Mouse (Mus musculus) G1E (cell line): Measurements from ENCODE around the gene Creg1. TPM values are rescaled to one million over a fixed set of nuclear protein-coding genes. Genes with fewer than 3 reads are reported as not detected.

Experiments used
- ATAC-seq: 2 replicates; pipeline ENCODE4 v1.8.0; 2016; ENCODE audit warnings: mild to moderate bottlenecking; ENCODE audit not compliant: insufficient number of reproducible peaks, poor library complexity, low FRiP score, severe bottlenecking; ENCODE audit errors: extremely low read depth
- DNase-seq: peaks from one replicate; pipeline ENCODE4 v3.0.0; 2012; ENCODE audit warnings: low spot score
- H3K27me3 ChIP-seq: 2 replicates; pipeline ENCODE4 v1.6.1; 2012; ENCODE audit warnings: mild to moderate bottlenecking, low read length, inconsistent platforms; ENCODE audit not compliant: insufficient read depth
- H3K36me3 ChIP-seq: replicated peaks from 2 replicates; pipeline ENCODE3; 2012; ENCODE audit warnings: mild to moderate bottlenecking, inconsistent platforms
- H3K4me1 ChIP-seq: 2 replicates; pipeline ENCODE4 v1.6.1; 2012; ENCODE audit warnings: low read depth, low read length, inconsistent platforms, mixed read lengths; ENCODE audit not compliant: insufficient read depth
- H3K4me3 ChIP-seq: 2 replicates; pipeline ENCODE4 v1.5.1; 2012; ENCODE audit warnings: low read depth, mild to moderate bottlenecking, inconsistent platforms, low read length, moderate library complexity, mixed read lengths
- H3K9me3 ChIP-seq: replicated peaks from 2 replicates; pipeline ENCODE4 v1.6.1; 2012; ENCODE audit warnings: inconsistent platforms
- CTCF ChIP-seq: IDR thresholded peaks from 2 replicates; pipeline ENCODE4 v1.5.1; 2012; ENCODE audit warnings: low read depth, low read length, inconsistent platforms, mixed read lengths
- GATA1 ChIP-seq: IDR thresholded peaks from 2 replicates; pipeline ENCODE4 v1.6.1; 2012; ENCODE audit warnings: borderline replicate concordance, low read length, inconsistent platforms, mixed read lengths
- GATA2 ChIP-seq: IDR thresholded peaks from 2 replicates; pipeline ENCODE4 v1.6.1; 2012; ENCODE audit warnings: low read depth, low read length, inconsistent platforms, borderline replicate concordance
- POLR2AphosphoS5 ChIP-seq: IDR thresholded peaks from 2 replicates; pipeline ENCODE4 v1.6.1; 2012; ENCODE audit warnings: low read depth, low read length, inconsistent platforms; ENCODE audit not compliant: insufficient replicate concordance
- TAL1 ChIP-seq: conservative IDR thresholded peaks from 2 replicates; pipeline ENCODE4 v1.6.1; 2012; ENCODE audit warnings: low read depth, low read length, inconsistent platforms, mixed read lengths
- polyA plus RNA-seq: library from polyadenylated mRNA; stranded (reverse); fragments of >175 nt; gene quantifications from 2 replicates; pipeline ENCODE4 v1.2.3, GENCODE M21; 2012
- total RNA-seq, 2 experiments: library from RNA; stranded (forward) in 1 of 2; stranded (reverse) in 1 of 2; fragments of 200-1000 nt in 1 of 2; fragments of >200 nt in 1 of 2; fragmentation: Nextera tagmentation in 1 of 2; gene quantifications; 2 replicates each; pipeline ENCODE4 v1.2.3; 2014 to 2017

Creg1 gene
- total and polyA plus RNA-seq, 3 experiments: 139 to 514 (median 239) TPM

GRCm38 (mm10) chr1:165779954-165780585 is 16.5 kb downstream of the Creg1 start:
- DNase-seq: no peak
- TF ChIP-seq GATA2 (no peak), CTCF (no peak), POLR2AphosphoS5 (no peak), TAL1 (no peak), GATA1 (no peak)
- H3K4me1 ChIP-seq: peaks cover 37% of the 10 kb centered on the region
- no peaks in the 10 kb centered on the region for H3K9me3 ChIP-seq
- H3K27me3 ChIP-seq: no peaks in the 10 kb centered on the region
- peak overlapping the region; percentile 23; the same call in 1 of the 2 replicates for H3K4me3 ChIP-seq
- H3K36me3 ChIP-seq: peaks cover 10% of the 10 kb centered on the region
- no peak for ATAC-seq

GRCm38 (mm10) chr1:165780586-165781111 is 17.1 kb downstream of the Creg1 start:
- Histone ChIP-seq H3K4me1 (peaks cover 31% of the 10 kb centered on the region), H3K36me3 (peaks cover 4% of the 10 kb centered on the region), H3K9me3 (no peaks in the 10 kb centered on the region), H3K4me3 (peak overlapping the region; percentile 23; the same call in 1 of the 2 replicates), H3K27me3 (no peaks in the 10 kb centered on the region)
- peak; percentile 64 for DNase-seq
- TF ChIP-seq GATA2 (no peak), CTCF (peak; percentile 75)
- no peak for ATAC-seq

GRCm38 (mm10) chr1:165781426-165781825 is 17.9 kb downstream of the Creg1 start:
- no peaks in the 10 kb centered on the region for H3K27me3 ChIP-seq
- no peak for TF ChIP-seq GATA1
- H3K4me3 ChIP-seq: no peak overlapping the region
- peaks cover 26% of the 10 kb centered on the region for H3K4me1 ChIP-seq
- DNase-seq (no peak), ATAC-seq (no peak)
- no peaks in the 10 kb centered on the region for H3K36me3 ChIP-seq
- no peaks in the 10 kb centered on the region for H3K9me3 ChIP-seq

- Histone ChIP-seq H3K27me3 (no peaks in the 10 kb centered on the region), H3K4me3 (no peak overlapping the region), H3K36me3 (no peaks in the 10 kb centered on the region), H3K9me3 (no peaks in the 10 kb centered on the region), H3K4me1 (peaks cover 22% of the 10 kb centered on the region)
- DNase-seq: no peak
- TF ChIP-seq GATA1 (no peak), CTCF (no peak), POLR2AphosphoS5 (no peak), TAL1 (no peak), GATA2 (no peak)
- ATAC-seq: no peak
These were observed 18.4 kb downstream of the Creg1 start for GRCm38 (mm10) chr1:165781911-165782310.

- Histone ChIP-seq H3K9me3 (no peaks in the 10 kb centered on the region), H3K4me3 (no peak overlapping the region), H3K4me1 (peaks cover 29% of the 10 kb centered on the region), H3K27me3 (no peaks in the 10 kb centered on the region; the same call in 1 of the 2 replicates), H3K36me3 (no peaks in the 10 kb centered on the region)
- no peak for TF ChIP-seq GATA1
- TF ChIP-seq GATA2: no peak
- TF ChIP-seq CTCF: no peak
- TF ChIP-seq POLR2AphosphoS5: no peak
- TF ChIP-seq TAL1: no peak
- DNase-seq: no peak
- ATAC-seq: no peak
These were observed 22.8 kb downstream of the Creg1 start for GRCm38 (mm10) chr1:165786296-165786695.

GRCm38 (mm10) chr1:165788511-165788910 is 25.0 kb downstream of the Creg1 start, which contains the start of gene Cd247:
Gene Cd247, plus strand, starts transcription at chr1:165788681.
- Histone ChIP-seq H3K9me3 (no peaks in the 10 kb centered on the region), H3K36me3 (no peaks in the 10 kb centered on the region), H3K4me3 (no peak within 1 kb of the TSS; the same call in 1 of the 2 replicates), H3K27me3 (no peaks in the 10 kb centered on the region; the same call in 1 of the 2 replicates), H3K4me1 (peaks cover 22% of the 10 kb centered on the region)
- DNase-seq (no peak), ATAC-seq (no peak)
- TF ChIP-seq GATA1: no peak
- TF ChIP-seq GATA2: no peak

- peaks cover 22% of the 10 kb centered on the region for H3K4me1 ChIP-seq
- H3K4me3 ChIP-seq: no peak overlapping the region; the same call in 1 of the 2 replicates
- no peaks in the 10 kb centered on the region for H3K9me3 ChIP-seq
- ATAC-seq (no peak; the same call in 1 of the 2 replicates), DNase-seq (no peak)
- H3K27me3 ChIP-seq: no peaks in the 10 kb centered on the region; the same call in 1 of the 2 replicates
- TF ChIP-seq CTCF: no peak
- H3K36me3 ChIP-seq: no peaks in the 10 kb centered on the region
These were observed 25.6 kb downstream of the Creg1 start for GRCm38 (mm10) chr1:165789066-165789660.
